Mouse (Mus musculus): ENCODE results near the gene Hcls1.

- TF ChIP-seq CTCF (IDR thresholded peaks at IDR 0.05; ENCODE audit: borderline replicate concordance, insufficient read depth, low read depth, low read length) (no peak), POLR2A (IDR thresholded peaks at IDR 0.05; ENCODE audit: borderline replicate concordance, insufficient read depth, low read length) (no peak)
These were observed 38.1 kb upstream of the Hcls1 start for GRCm38 (mm10) chr16:36896712-36897111.
